Mouse (Mus musculus) thymus, postnatal 0 days (tissue): Measurements from ENCODE around the gene Srebf2. TPM values are rescaled to one million over a fixed set of nuclear protein-coding genes. Genes with fewer than 3 reads are reported as not detected.
"Not testable (repeated sequence)": the region's sequence is repeated elsewhere in the genome, so short reads cannot be mapped to it uniquely, and the experiment has no call there.

Experiments
- DNase-seq: peaks from one replicate; pipeline ENCODE4 v3.0.0-alpha.2; 2015; ENCODE audit warnings: low spot score
- polyA plus RNA-seq: library from polyadenylated mRNA; unstranded; fragments of >200 nt; fragmentation: Nextera tagmentation; extraction: Ambion mirVana; gene quantifications from 2 replicates; pipeline ENCODE4 v1.2.1, GENCODE M21; 2015

Gene Srebf2
- polyA plus RNA-seq = 152 and 161 TPM in 2 replicates

- peak; percentile 99 for DNase-seq
Observed at GRCm38 (mm10) chr15:82146770-82147610, at the start of gene Srebf2. TSS of gene Srebf2 (plus strand) at chr15:82147181.

- DNase-seq = peak; percentile 14
Observed at GRCm38 (mm10) chr15:82106953-82107555, 39.9 kb upstream of the Srebf2 start.

- DNase-seq = no peak
Observed at GRCm38 (mm10) chr15:82120544-82120943, 26.4 kb upstream of the Srebf2 start.

GRCm38 (mm10) chr15:82126690-82127089, 20.3 kb upstream of the Srebf2 start:
- DNase-seq = not testable (repeated sequence)

- peak; percentile 96 for DNase-seq
Observed at GRCm38 (mm10) chr15:82127426-82128374, 19.3 kb upstream of the Srebf2 start, which contains the start of gene Ccdc134. TSS of gene Ccdc134 (plus strand) at chr15:82127922.

- no peak for DNase-seq
Observed at GRCm38 (mm10) chr15:82128398-82128797, 18.6 kb upstream of the Srebf2 start.

- DNase-seq = no peak
Observed at GRCm38 (mm10) chr15:82130599-82130998, 16.4 kb upstream of the Srebf2 start.

GRCm38 (mm10) chr15:82135372-82135771, 11.6 kb upstream of the Srebf2 start:
- DNase-seq = peak; percentile 84

GRCm38 (mm10) chr15:82138565-82138964, 8.4 kb upstream of the Srebf2 start:
- DNase-seq = peak; percentile 73

- peak; percentile 36 for DNase-seq
Observed at GRCm38 (mm10) chr15:82139196-82139595, 7.8 kb upstream of the Srebf2 start.

- DNase-seq = peak; percentile 80
Observed at GRCm38 (mm10) chr15:82140355-82140754, 6.6 kb upstream of the Srebf2 start.

- DNase-seq = no peak
Observed at GRCm38 (mm10) chr15:82144157-82144556, 2.8 kb upstream of the Srebf2 start.

GRCm38 (mm10) chr15:82145408-82145807, 1.6 kb upstream of the Srebf2 start:
- no peak for DNase-seq

- peak; percentile 50 for DNase-seq
Observed at GRCm38 (mm10) chr15:82145851-82146769, 871 bp upstream of the Srebf2 start.

- peak; percentile 47 for DNase-seq
Observed at GRCm38 (mm10) chr15:82147611-82148111, 680 bp downstream of the Srebf2 start.

- peak; percentile 27 for DNase-seq
Observed at GRCm38 (mm10) chr15:82148510-82148911, 1.5 kb downstream of the Srebf2 start.

- no peak for DNase-seq
Observed at GRCm38 (mm10) chr15:82150042-82150441, 3.1 kb downstream of the Srebf2 start.

GRCm38 (mm10) chr15:82151176-82151575, 4.2 kb downstream of the Srebf2 start:
- no peak for DNase-seq

GRCm38 (mm10) chr15:82152022-82152421, 5.0 kb downstream of the Srebf2 start:
- DNase-seq = no peak

- DNase-seq = no peak
Observed at GRCm38 (mm10) chr15:82152435-82152834, 5.5 kb downstream of the Srebf2 start.
